Mouse (Mus musculus): Measurements from ENCODE around the gene Bend7. TPM values are rescaled to one million over a fixed set of nuclear protein-coding genes. Genes with fewer than 3 reads are reported as not detected.
A peak's percentile ranks its signal among the peaks of the same experiment; 100 is the strongest.

The Bend7 gene
- polyA plus RNA-seq, 1 experiment from 2014 or later, result 6.9 TPM

DNA sequence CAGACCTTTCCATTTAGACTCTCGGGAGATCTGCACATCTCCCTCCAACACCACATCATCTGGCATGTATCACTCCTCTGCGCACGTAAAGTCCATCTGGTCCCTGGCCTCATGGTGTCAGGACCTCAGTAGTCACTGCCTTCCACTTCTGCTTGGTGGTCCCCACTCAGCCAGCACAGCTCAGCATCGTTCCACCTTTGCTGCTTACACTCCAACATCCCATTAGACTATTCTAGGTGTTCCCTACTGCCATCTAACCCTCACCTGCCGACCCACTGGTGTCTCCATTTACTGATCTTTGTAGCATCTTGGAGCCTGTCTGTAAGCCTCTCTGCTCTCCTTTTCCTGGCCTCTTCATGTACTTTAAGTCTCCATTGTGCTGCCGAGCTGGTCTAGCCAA, 67.4 kb downstream of the Bend7 start:
- no peak for ATAC-seq (ENCODE audit: low FRiP score)
- Histone ChIP-seq H3K27ac (no peak overlapping the region), H3K4me1 (replicated peaks) (peaks cover 25% of the 10 kb centered on the region), H3K36me3 (no peaks in the 10 kb centered on the region), H3K27me3 (no peaks in the 10 kb centered on the region), H3K4me2 (no peak overlapping the region), H3K4me3 (no peak overlapping the region), H3K9ac (no peak overlapping the region), H3K9me3 (no peaks in the 10 kb centered on the region)
- WGBS, result 93% methylated on average over 6 of the region's 6 CpGs

DNA sequence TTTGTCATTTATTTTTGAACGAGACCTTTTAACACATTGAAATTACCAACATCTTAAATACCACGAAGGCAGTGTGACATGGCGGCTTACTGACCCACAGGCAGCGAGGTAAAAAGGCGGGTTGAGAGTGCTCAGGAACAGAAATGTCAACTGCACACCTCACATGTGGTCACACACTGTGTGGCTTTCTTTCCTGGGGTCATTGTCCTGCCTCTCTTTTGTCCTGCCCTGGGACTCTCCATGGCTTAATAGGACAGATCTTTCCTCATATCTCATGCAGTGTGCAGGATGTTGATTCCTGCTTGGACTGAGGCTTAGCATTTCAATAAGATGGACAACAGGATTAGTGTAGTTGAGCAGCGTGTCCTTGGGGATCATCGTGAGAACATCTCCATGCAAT, 69.6 kb downstream of the Bend7 start:
- no peaks in the 10 kb centered on the region for H3K27me3 ChIP-seq
- H3K36me3 ChIP-seq, result 0 out of 2 replicates have a peak, but pooled peaks cover 2% of the 10 kb centered on the region
- H3K9me3 ChIP-seq, result no peaks in the 10 kb centered on the region
- WGBS, result 66% methylated on average over 7 of the region's 7 CpGs
- no peak overlapping the region for H3K4me2 ChIP-seq
- H3K9ac ChIP-seq, result no peak overlapping the region
- no peak overlapping the region for H3K27ac ChIP-seq
- no peak overlapping the region for H3K4me3 ChIP-seq
- H3K4me1 ChIP-seq (replicated peaks), result peaks cover 20% of the 10 kb centered on the region
- no peak for ATAC-seq (ENCODE audit: low FRiP score)

DNA sequence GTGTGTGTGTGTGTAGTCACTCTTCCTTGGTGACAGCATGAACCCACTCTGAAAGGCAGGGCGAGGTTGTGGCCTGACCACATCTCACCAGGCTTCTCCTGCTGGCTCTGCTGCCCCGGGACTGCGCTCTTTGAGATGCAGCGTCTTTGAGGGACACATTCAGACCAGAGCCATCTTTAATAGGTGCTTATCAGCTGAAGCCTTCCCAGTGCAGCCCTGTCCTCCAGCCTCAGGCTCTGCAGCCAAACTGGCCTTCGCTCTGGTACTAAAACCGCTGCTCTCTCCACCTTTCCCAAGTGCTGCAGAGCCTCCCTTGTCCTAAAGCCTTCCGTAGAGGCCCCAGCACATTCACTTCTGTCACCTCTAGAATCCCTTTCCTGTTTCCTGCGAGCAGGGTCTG, 74.0 kb downstream of the Bend7 start:
- H3K4me2 ChIP-seq, result no peak overlapping the region
- peaks cover 3% of the 10 kb centered on the region; the same call in 1 of the 2 replicates for H3K4me1 ChIP-seq (replicated peaks)
- no peak overlapping the region for H3K4me3 ChIP-seq
- 0 out of 2 replicates have a peak, but pooled peaks cover 2% of the 10 kb centered on the region for H3K36me3 ChIP-seq
- H3K27ac ChIP-seq, result no peak overlapping the region
- H3K9ac ChIP-seq, result no peak overlapping the region
- WGBS, result 90% methylated on average over 8 of the region's 8 CpGs
- H3K9me3 ChIP-seq, result no peaks in the 10 kb centered on the region
- ATAC-seq (ENCODE audit: low FRiP score), result no peak
- H3K27me3 ChIP-seq, result no peaks in the 10 kb centered on the region

DNA sequence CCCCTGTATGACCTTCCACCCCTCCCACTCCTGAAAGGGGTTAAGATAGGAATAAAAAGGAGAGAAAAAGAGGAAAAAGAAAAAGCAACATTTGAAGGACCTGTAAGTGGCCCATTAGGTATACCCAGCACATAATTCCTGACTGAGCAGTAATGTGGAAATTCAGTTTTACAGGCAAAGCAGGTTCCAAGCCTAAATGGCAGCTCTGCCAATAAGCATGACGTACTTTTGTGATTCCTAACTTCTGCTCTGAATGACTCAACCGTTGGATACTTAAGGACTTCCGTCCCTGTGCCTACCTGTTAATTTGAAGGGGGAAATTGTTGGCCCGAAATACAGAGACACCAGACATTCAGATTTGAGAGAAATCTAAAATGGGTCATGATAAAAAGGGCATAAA, 74.9 kb downstream of the Bend7 start:
- 0 out of 2 replicates have a peak, but pooled peaks cover 2% of the 10 kb centered on the region for H3K36me3 ChIP-seq
- H3K9ac ChIP-seq, result no peak overlapping the region
- H3K9me3 ChIP-seq, result no peaks in the 10 kb centered on the region
- H3K4me3 ChIP-seq, result no peak overlapping the region
- H3K4me1 ChIP-seq (replicated peaks), result no peaks in the 10 kb centered on the region; the same call in 1 of the 2 replicates
- no peak overlapping the region for H3K4me2 ChIP-seq
- no peak overlapping the region for H3K27ac ChIP-seq
- WGBS, result 91% methylated on average over 4 of the region's 4 CpGs
- ATAC-seq (ENCODE audit: low FRiP score), result no peak
- H3K27me3 ChIP-seq, result no peaks in the 10 kb centered on the region

DNA sequence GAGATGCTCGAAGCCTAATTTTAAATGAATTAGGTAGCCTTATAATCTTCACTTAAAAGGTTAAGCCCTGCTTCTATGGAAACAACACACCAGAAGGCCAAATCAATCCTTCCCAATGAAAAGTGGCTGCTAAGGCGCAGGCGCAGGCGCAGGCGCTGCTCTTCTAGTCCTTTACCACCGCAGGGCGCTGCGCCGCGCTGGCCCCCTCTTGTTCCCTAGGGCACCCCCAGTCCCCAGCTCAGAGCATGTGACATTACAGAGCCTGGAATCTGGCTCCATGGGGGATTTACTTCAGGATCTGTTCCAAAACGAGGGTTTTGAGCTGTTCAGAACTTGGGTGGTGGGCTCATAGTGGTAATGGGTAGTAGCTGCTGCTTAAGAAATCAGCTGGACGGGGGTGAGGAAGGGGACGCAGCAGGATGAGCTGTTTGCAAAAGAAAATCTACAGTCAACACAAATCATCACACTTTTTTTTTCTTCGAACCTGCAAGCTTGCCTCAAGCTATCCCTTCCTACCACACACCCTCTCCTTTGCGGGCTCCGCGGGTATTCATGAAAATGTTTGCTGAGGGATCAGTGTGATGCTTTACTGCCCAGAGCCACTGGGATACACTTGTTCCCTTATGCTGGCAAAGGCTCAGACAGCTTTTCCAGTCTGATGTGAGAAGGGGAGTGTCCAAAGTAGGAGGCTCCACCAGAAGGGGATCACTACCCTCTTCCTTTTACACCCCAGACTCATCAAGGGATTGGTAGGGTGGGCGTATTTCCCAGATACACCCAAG, 85.0 kb downstream of the Bend7 start:
- no peaks in the 10 kb centered on the region for H3K9me3 ChIP-seq
- H3K27ac ChIP-seq, result no peak overlapping the region
- 61% methylated on average over 18 of the region's 18 CpGs for WGBS
- peak overlapping the region; percentile 39 for H3K4me2 ChIP-seq
- no peaks in the 10 kb centered on the region for H3K36me3 ChIP-seq
- H3K27me3 ChIP-seq, result no peaks in the 10 kb centered on the region
- H3K4me3 ChIP-seq, result no peak overlapping the region
- H3K4me1 ChIP-seq (replicated peaks), result peaks cover 5% of the 10 kb centered on the region; the same call in 1 of the 2 replicates
- peak; percentile 69; the same call in 1 of the 2 replicates for ATAC-seq (ENCODE audit: low FRiP score)
- H3K9ac ChIP-seq, result no peak overlapping the region

DNA sequence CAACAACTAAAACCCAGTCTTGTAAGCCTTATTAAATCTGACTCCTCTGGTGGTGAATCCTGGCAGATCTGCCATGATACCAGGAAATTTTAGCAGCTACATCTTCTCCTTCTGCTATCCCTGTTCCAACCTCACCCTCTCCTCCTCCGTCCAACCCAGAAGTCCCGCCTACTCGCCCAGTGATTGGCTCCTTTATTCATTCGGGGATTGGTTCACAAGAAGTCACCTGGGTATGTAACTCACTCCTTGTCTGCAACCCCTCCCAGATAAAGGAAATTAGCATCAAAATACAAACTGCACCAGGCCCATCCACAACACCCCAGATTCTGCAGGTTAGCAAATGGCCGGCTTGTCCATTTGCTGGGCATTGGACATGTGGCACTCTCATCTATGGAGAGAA, 98.7 kb downstream of the Bend7 start:
- peaks cover 5% of the 10 kb centered on the region; the same call in 1 of the 2 replicates for H3K27me3 ChIP-seq
- WGBS, result 44% methylated on average over 5 of the region's 5 CpGs

DNA sequence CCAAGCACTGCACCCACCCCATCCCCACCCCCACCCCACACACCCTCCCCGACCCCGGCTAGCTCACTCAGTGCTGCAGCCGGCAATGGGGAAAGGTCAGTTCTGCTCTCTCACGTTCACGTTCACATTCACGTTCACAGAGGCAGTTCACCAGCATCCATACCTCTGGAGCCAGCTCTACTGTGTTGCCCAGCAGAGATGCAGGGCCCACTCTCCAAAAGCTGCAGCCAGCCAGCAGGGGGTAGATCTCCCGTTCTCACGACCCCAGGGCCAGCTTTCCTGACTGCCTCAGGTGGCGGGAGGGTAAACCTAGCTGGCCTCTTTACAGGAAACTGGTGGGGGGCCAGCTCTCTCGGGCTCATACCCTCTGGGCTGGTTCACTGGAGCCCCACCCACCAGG, 100.0 kb downstream of the Bend7 start:
- Histone ChIP-seq H3K4me2 (peak overlapping the region; percentile 19; the same call in 1 of the 2 replicates), H3K4me3 (no peak overlapping the region), H3K27ac (no peak overlapping the region), H3K4me1 (replicated peaks) (peaks cover 8% of the 10 kb centered on the region), H3K27me3 (peaks cover 5% of the 10 kb centered on the region; the same call in 1 of the 2 replicates), H3K9ac (no peak overlapping the region), H3K36me3 (no peaks in the 10 kb centered on the region), H3K9me3 (no peaks in the 10 kb centered on the region)
- ATAC-seq (ENCODE audit: low FRiP score), result no peak
- WGBS, result 7% methylated on average over 10 of the region's 10 CpGs

More for the DNA sequence above, 98.7 kb downstream of the Bend7 start:
- no peak overlapping the region for H3K4me2 ChIP-seq
- no peaks in the 10 kb centered on the region for H3K9me3 ChIP-seq
- H3K27ac ChIP-seq, result no peak overlapping the region
- no peak overlapping the region for H3K9ac ChIP-seq
- H3K4me1 ChIP-seq (replicated peaks), result peaks cover 8% of the 10 kb centered on the region
- H3K36me3 ChIP-seq, result no peaks in the 10 kb centered on the region
- ATAC-seq (ENCODE audit: low FRiP score), result no peak
- H3K4me3 ChIP-seq, result no peak overlapping the region

DNA sequence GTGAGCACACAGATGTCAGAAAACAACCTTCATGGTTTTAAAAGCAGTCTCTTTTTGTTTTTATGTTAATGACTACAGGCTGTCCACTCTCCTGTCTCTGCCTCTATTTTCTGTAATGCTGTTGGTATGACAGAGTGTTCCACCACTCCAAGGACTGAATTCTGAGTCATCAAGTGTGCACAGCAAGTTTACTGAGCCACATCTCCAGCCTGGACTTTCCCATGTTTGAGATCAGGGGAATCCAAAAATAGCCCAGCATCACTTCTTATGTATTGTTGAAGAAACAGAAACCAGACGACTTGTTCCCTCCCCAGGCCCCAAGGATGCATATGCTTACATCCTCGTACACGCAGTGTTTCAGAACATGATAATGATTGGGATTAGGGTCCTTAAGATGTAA, 102.6 kb downstream of the Bend7 start:
- Histone ChIP-seq H3K4me1 (replicated peaks) (peaks cover 8% of the 10 kb centered on the region), H3K36me3 (no peaks in the 10 kb centered on the region), H3K9ac (no peak overlapping the region), H3K27me3 (peaks cover 2% of the 10 kb centered on the region; the same call in 1 of the 2 replicates), H3K4me2 (no peak overlapping the region), H3K9me3 (no peaks in the 10 kb centered on the region), H3K4me3 (no peak overlapping the region), H3K27ac (no peak overlapping the region)
- ATAC-seq (ENCODE audit: low FRiP score), result no peak
- WGBS, result 87% methylated on average over 3 of the region's 3 CpGs

DNA sequence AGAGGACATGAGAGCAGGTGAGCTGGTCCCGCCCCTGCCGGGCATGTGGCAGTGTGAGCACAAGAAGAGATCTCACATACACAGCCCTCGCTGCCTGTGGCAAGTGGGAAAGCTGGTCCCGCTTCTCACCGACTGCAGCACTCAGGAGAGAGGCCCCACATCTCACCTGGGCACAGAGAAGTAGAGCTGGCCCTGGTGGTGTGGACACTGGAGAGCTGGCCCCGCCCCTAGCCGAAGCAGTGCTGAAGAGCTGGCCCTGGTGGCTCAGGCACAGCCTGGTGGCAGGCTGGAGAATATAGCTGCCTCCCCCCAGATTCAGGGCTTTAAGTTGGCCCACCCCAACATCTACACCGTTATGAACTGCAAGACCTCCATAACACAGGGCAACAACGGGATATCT, 106.4 kb downstream of the Bend7 start:
- 72% methylated on average over 9 of the region's 9 CpGs for WGBS
- Histone ChIP-seq H3K4me3 (no peak overlapping the region), H3K4me1 (replicated peaks) (no peaks in the 10 kb centered on the region), H3K4me2 (no peak overlapping the region), H3K36me3 (no peaks in the 10 kb centered on the region), H3K9me3 (no peaks in the 10 kb centered on the region), H3K9ac (no peak overlapping the region), H3K27ac (no peak overlapping the region), H3K27me3 (no peaks in the 10 kb centered on the region)
- no peak for ATAC-seq (ENCODE audit: low FRiP score)

DNA sequence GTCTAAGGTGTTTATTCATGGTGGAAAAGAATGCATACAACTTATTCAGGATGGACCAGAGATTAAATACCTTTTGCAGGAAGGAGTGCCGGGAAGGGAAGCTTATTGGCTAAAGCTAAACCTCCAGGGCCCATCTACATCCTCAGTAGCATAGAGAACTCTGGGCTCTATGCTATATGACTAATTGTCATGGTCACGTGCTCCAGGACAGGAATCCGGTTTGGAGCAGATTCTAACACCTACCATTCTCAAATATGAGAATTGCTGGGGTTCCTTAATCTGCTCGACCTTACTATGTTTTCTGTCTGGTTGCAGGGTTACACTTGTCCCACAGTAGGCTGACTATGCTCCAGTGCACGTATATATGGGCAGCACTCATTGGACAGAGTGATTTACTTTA, 110.4 kb downstream of the Bend7 start:
- 81% methylated on average over 5 of the region's 5 CpGs for WGBS
- Histone ChIP-seq H3K9ac (no peak overlapping the region), H3K27ac (no peak overlapping the region), H3K4me3 (no peak overlapping the region), H3K4me2 (no peak overlapping the region), H3K4me1 (replicated peaks) (no peaks in the 10 kb centered on the region), H3K27me3 (no peaks in the 10 kb centered on the region), H3K9me3 (no peaks in the 10 kb centered on the region), H3K36me3 (no peaks in the 10 kb centered on the region)
- ATAC-seq (ENCODE audit: low FRiP score), result no peak

DNA sequence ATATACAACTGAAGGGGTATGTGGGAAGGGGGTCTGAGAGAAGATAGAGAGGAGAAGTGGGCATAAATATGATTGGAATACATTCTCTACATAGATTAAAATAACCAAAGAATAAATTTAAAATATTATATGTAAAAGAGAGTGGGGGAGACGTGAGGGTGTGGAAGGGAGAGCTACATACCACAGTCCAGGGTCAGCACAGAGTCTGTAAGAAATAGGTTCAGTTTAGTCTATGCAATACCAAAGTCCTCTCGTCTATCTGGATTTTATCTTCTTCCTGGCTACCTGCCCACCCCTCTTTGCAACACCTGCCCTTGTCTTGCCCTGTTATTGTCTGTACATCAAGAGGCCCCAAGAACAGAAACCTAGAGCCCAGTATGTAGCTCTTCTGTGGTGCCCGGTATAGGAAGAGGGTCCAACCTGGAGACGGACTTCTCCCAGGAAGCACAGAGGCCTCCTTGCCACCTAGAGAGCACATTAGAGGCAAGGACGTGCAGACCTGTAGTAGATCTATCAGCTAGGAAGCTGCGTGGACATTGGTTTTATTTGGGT, 110.9 kb downstream of the Bend7 start:
- no peaks in the 10 kb centered on the region for H3K4me1 ChIP-seq (replicated peaks)
- no peaks in the 10 kb centered on the region for H3K27me3 ChIP-seq
- H3K27ac ChIP-seq, result no peak overlapping the region
- no peaks in the 10 kb centered on the region for H3K36me3 ChIP-seq
- no peak overlapping the region for H3K4me3 ChIP-seq
- no peak overlapping the region for H3K4me2 ChIP-seq
- no peaks in the 10 kb centered on the region for H3K9me3 ChIP-seq
- no peak overlapping the region for H3K9ac ChIP-seq
- WGBS, result 93% methylated on average over 6 of the region's 6 CpGs
- no peak for ATAC-seq (ENCODE audit: low FRiP score)

DNA sequence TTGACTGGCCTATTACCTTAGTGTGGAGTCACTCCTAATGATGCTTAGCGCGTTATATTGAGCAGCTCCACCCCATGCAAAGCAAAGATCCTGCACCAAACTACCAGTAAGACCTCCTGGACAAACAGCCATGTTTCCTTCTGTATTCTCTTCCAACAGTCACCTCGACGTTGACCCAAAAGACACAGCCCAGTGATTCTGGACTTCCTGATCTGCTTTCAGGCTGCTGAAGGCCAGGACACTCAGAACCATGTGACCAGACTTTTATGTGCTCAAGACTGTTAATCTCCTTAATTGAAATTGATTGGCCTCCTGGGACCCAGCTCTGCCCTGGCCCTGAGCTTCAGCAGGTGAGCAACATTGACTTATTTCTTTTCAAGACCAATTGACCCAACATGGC, 111.4 kb downstream of the Bend7 start:
- 95% methylated on average over 4 of the region's 4 CpGs for WGBS
- Histone ChIP-seq H3K27ac (no peak overlapping the region), H3K9me3 (no peaks in the 10 kb centered on the region), H3K9ac (no peak overlapping the region), H3K4me2 (no peak overlapping the region), H3K4me1 (replicated peaks) (no peaks in the 10 kb centered on the region; the same call in 1 of the 2 replicates), H3K4me3 (no peak overlapping the region), H3K36me3 (no peaks in the 10 kb centered on the region), H3K27me3 (no peaks in the 10 kb centered on the region)
- ATAC-seq (ENCODE audit: low FRiP score), result no peak

Data from hindbrain, embryonic 13.5 days (tissue).